Mouse (Mus musculus) testis, adult 2 months (tissue): ENCODE measurements around the gene Dnajb1.

ENCODE experiments used
- CTCF ChIP-seq: fragments of 200-500 bp; IDR thresholded peaks from 2 replicates; pipeline ENCODE4 v1.5.1; 2012; ENCODE audit warnings: low read depth, mild to moderate bottlenecking, inconsistent platforms, low read length, moderate library complexity; ENCODE audit not compliant: control insufficient read depth, insufficient read depth, insufficient replicate concordance
- POLR2A ChIP-seq: fragments of 200-500 bp; IDR thresholded peaks from 2 replicates; pipeline ENCODE4 v1.6.1; 2012; ENCODE audit warnings: low read depth, mild to moderate bottlenecking, inconsistent platforms, low read length, moderate library complexity; ENCODE audit not compliant: control insufficient read depth

- TF ChIP-seq POLR2A, result peak; percentile 74
- no peak for TF ChIP-seq CTCF
Measured at GRCm38 (mm10) chr8:83607661-83608397, at the start of gene Dnajb1, which contains the start of gene Tecr.
